Mouse (Mus musculus): ENCODE data around the gene Grm5.

GRCm38 (mm10) chr7:88130488-88130849 is 546.5 kb downstream of the Grm5 start:
- TF ChIP-seq POLR2A (IDR thresholded peaks at IDR 0.05; ENCODE audit: low read depth, low read length) (no peak), CTCF (IDR thresholded peaks at IDR 0.05; ENCODE audit: extremely low read depth, insufficient read depth, insufficient read length, insufficient replicate concordance) (no peak)
